Mouse (Mus musculus) G1E (cell line): ENCODE results near the gene Paqr8.

ENCODE experiments used
- CTCF ChIP-seq: IDR thresholded peaks from 2 replicates; pipeline ENCODE4 v1.5.1; 2012; ENCODE audit warnings: low read depth, low read length, inconsistent platforms, mixed read lengths
- GATA1 ChIP-seq: IDR thresholded peaks from 2 replicates; pipeline ENCODE4 v1.6.1; 2012; ENCODE audit warnings: borderline replicate concordance, low read length, inconsistent platforms, mixed read lengths

GRCm38 (mm10) chr1:20914769-20915168 lies 24.4 kb downstream of the Paqr8 start:
- TF ChIP-seq CTCF: no peak
- TF ChIP-seq GATA1: no peak
